In genomic region chr6:85069023-85069985, GRCm38 (mm10) we compare ENCODE assay signal across 8 mouse cellular contexts. TPM values are rescaled to one million over a fixed set of nuclear protein-coding genes. Genes with fewer than 3 reads are reported as not detected.
A peak's percentile ranks its signal among the peaks of the same experiment; 100 is the strongest.
DNase-seq lines count a peak whose midpoint lies in the region; ATAC-seq and TF ChIP-seq lines count a peak whose summit lies in the region.

TSS of gene Exoc6b (minus strand) at chr6:85069513.

- H3K27ac ChIP-seq in bone marrow macrophage, adult 2 months (ENCODE audit: insufficient read depth, low read depth, low read length), result peak within 1 kb of the TSS; percentile 46
- H3K27ac ChIP-seq in embryonic fibroblast, embryonic 13.5 days (ENCODE audit: insufficient read depth, low read length), result no peak within 1 kb of the TSS
- peak within 1 kb of the TSS; percentile 92 for H3K27ac ChIP-seq in heart, embryonic 10.5 days
- H3K27ac ChIP-seq in kidney, embryonic 16.5 days (ENCODE audit: low read length), result peak within 1 kb of the TSS; percentile 84
- H3K27ac ChIP-seq in liver, adult 2 months (replicated peaks; ENCODE audit: insufficient read depth, low read depth, low read length), result peak within 1 kb of the TSS; percentile 60

- TF ChIP-seq POLR2A in bone marrow macrophage, adult 2 months (IDR thresholded peaks at IDR 0.05; ENCODE audit: borderline replicate concordance, low read depth, low read length), result peak; percentile 80; the same call in 1 of the 2 replicates
- TF ChIP-seq POLR2A in embryonic fibroblast, embryonic 13.5 days (IDR thresholded peaks at IDR 0.05; ENCODE audit: low read depth, low read length), result peak; percentile 97
- peak; percentile 51; the same call in 1 of the 2 replicates for TF ChIP-seq POLR2A in liver, adult 2 months (IDR thresholded peaks at IDR 0.05; ENCODE audit: extremely low read depth, insufficient read depth, low read length)
- TF ChIP-seq POLR2A in myocyte (IDR thresholded peaks at IDR 0.05; ENCODE audit: insufficient read length, low read depth), result peak; percentile 98

- H3K79me2 ChIP-seq in liver, adult 2 months (ENCODE audit: control insufficient read depth, insufficient read depth, low read length), result no peaks in the 10 kb centered on the region; the same call in 1 of the 2 replicates
- peaks cover 41% of the 10 kb centered on the region for H3K79me2 ChIP-seq in myocyte (ENCODE audit: control insufficient read depth, insufficient read depth)

- H3K4me3 ChIP-seq in bone marrow macrophage, adult 2 months (ENCODE audit: insufficient read depth, low read length), result peak within 1 kb of the TSS; percentile 86
- peak within 1 kb of the TSS; percentile 80 for H3K4me3 ChIP-seq in embryonic fibroblast, embryonic 13.5 days (ENCODE audit: insufficient read depth, low read length)
- peak within 1 kb of the TSS; percentile 95 for H3K4me3 ChIP-seq in heart, embryonic 10.5 days
- peak within 1 kb of the TSS; percentile 94 for H3K4me3 ChIP-seq in kidney, embryonic 16.5 days (ENCODE audit: low read length)
- peak within 1 kb of the TSS; percentile 97 for H3K4me3 ChIP-seq in liver, adult 2 months (ENCODE audit: insufficient read depth, low read depth, low read length)
- H3K4me3 ChIP-seq in myocyte, result peak within 1 kb of the TSS; percentile 79

- H3K4me1 ChIP-seq in bone marrow macrophage, adult 2 months (ENCODE audit: control insufficient read depth, insufficient read depth, low read length), result peaks cover 10% of the 10 kb centered on the region
- H3K4me1 ChIP-seq in embryonic fibroblast, embryonic 13.5 days (ENCODE audit: control insufficient read depth, insufficient read depth, low read length), result no peaks in the 10 kb centered on the region; the same call in 1 of the 2 replicates
- peaks cover 15% of the 10 kb centered on the region for H3K4me1 ChIP-seq in heart, embryonic 10.5 days
- H3K4me1 ChIP-seq in kidney, embryonic 16.5 days (ENCODE audit: insufficient read depth, low read length), result peaks cover 11% of the 10 kb centered on the region
- no peaks in the 10 kb centered on the region; the same call in 1 of the 2 replicates for H3K4me1 ChIP-seq in liver, adult 2 months (ENCODE audit: control insufficient read depth, insufficient read depth, low read length)

- under 1% methylated on average over 63 of the region's 63 CpGs for WGBS in heart, embryonic 10.5 days
- WGBS in kidney, embryonic 16.5 days, result under 1% methylated on average over 54 of the region's 63 CpGs
- WGBS in liver, adult 2 months, result 2% methylated on average over 60 of the region's 63 CpGs

- ATAC-seq in kidney, embryonic 16.5 days (ENCODE audit: low FRiP score, low TSS enrichment), result peak; percentile 97

- peak; percentile 87 for DNase-seq in A20 (ENCODE audit: low read depth, low spot score)
- peak; percentile 87 for DNase-seq in heart, embryonic 10.5 days (ENCODE audit: low spot score)
- DNase-seq in liver, adult 2 months (ENCODE audit: extremely low read depth, low read depth, low spot score), result peak; percentile 61
- DNase-seq in splenic B cell, adult 2 months (ENCODE audit: low read depth, low spot score), result peak; percentile 81

- peak within 1 kb of the TSS; percentile 88 for H3K4me2 ChIP-seq in kidney, embryonic 16.5 days (replicated peaks; ENCODE audit: low read depth, low read length)
- peak within 1 kb of the TSS; percentile 90 for H3K4me2 ChIP-seq in myocyte (ENCODE audit: low read depth)

- H3ac ChIP-seq in myocyte (ENCODE audit: control insufficient read depth, insufficient read length), result peak within 1 kb of the TSS; percentile 62

- H3K27me3 ChIP-seq in heart, embryonic 10.5 days (ENCODE audit: insufficient read depth, poor library complexity, severe bottlenecking), result no peaks in the 10 kb centered on the region
- H3K27me3 ChIP-seq in kidney, embryonic 16.5 days (ENCODE audit: insufficient read depth, low read length), result no peaks in the 10 kb centered on the region
- no peaks in the 10 kb centered on the region for H3K27me3 ChIP-seq in liver, adult 2 months (ENCODE audit: control insufficient read depth, insufficient read depth, low read length)
- no peaks in the 10 kb centered on the region for H3K27me3 ChIP-seq in myocyte (ENCODE audit: control insufficient read depth, insufficient read depth, insufficient read length)
- no peaks in the 10 kb centered on the region for H3K27me3 ChIP-seq in splenic B cell, adult 2 months (ENCODE audit: control insufficient read depth, insufficient read depth, low read length, poor library complexity, severe bottlenecking)

- peak within 1 kb of the TSS; percentile 90 for H3K9ac ChIP-seq in kidney, embryonic 16.5 days (replicated peaks; ENCODE audit: low read length)
- H3K9ac ChIP-seq in liver, adult 2 months (ENCODE audit: low read depth, low read length), result peak within 1 kb of the TSS; percentile 90

- H3K9me3 ChIP-seq in heart, embryonic 10.5 days, result no peaks in the 10 kb centered on the region
- no peaks in the 10 kb centered on the region for H3K9me3 ChIP-seq in kidney, embryonic 16.5 days (ENCODE audit: low read length)

- no peak for TF ChIP-seq CTCF in bone marrow macrophage, adult 2 months (IDR thresholded peaks at IDR 0.05; ENCODE audit: low read depth, low read length)
- TF ChIP-seq CTCF in embryonic fibroblast, embryonic 13.5 days (IDR thresholded peaks at IDR 0.05; ENCODE audit: borderline replicate concordance, insufficient read depth, low read length), result no peak
- no peak for TF ChIP-seq CTCF in liver, adult 2 months (IDR thresholded peaks at IDR 0.05; ENCODE audit: low read depth, low read length)

- no peaks in the 10 kb centered on the region for H3K36me3 ChIP-seq in heart, embryonic 10.5 days
- H3K36me3 ChIP-seq in kidney, embryonic 16.5 days (ENCODE audit: insufficient read depth, low read length), result no peaks in the 10 kb centered on the region
- no peaks in the 10 kb centered on the region for H3K36me3 ChIP-seq in liver, adult 2 months (ENCODE audit: control insufficient read depth, insufficient read depth, low read length)
- H3K36me3 ChIP-seq in myocyte (ENCODE audit: control insufficient read depth, insufficient read depth), result no peaks in the 10 kb centered on the region
- no peaks in the 10 kb centered on the region for H3K36me3 ChIP-seq in splenic B cell, adult 2 months (ENCODE audit: control insufficient read depth, insufficient read depth, low read length, poor library complexity, severe bottlenecking)

TF ChIP-seq in myocyte, 11 proteins besides CTCF, POLR2A, EP300 and RAD21:
- TF ChIP-seq TCF12 (IDR thresholded peaks at IDR 0.05; ENCODE audit: insufficient read depth, poor library complexity, severe bottlenecking) (no peak), SRF (IDR thresholded peaks at IDR 0.05; ENCODE audit: control insufficient read depth, insufficient read length, low read depth) (no peak), MYOG (IDR thresholded peaks at IDR 0.05; ENCODE audit: control insufficient read depth in 1 of 3, insufficient read depth in 1 of 3, insufficient read length in 2 of 3, low read depth in 2 of 3) (peak in 2 of 3 experiments; percentile 25 to 29), POLR2AphosphoS2 (IDR thresholded peaks at IDR 0.05; ENCODE audit: insufficient read length, low read depth) (peak; percentile 90)

RNA-seq across cellular contexts. Expression of gene Exoc6b, which starts in this region (rescaled TPM):
- 16.9 and 18.8 TPM in 2 replicates for polyA plus RNA-seq in bone marrow macrophage, adult 2 months (2012; ENCODE audit: insufficient read depth, insufficient read length, missing spikeins)
- 32.2 and 34.0 TPM in 2 replicates for polyA plus RNA-seq in embryonic fibroblast, embryonic 13.5 days (2011; ENCODE audit: insufficient read length, low read depth, missing spikeins)
- 19.7 and 21.0 TPM in 2 replicates for polyA plus RNA-seq in heart, embryonic 10.5 days (2016; fragmentation: Nextera tagmentation; extraction: Ambion mirVana)
- polyA plus RNA-seq in kidney, embryonic 16.5 days (2015; fragmentation: Nextera tagmentation; extraction: Ambion mirVana), result 27.6 and 31.8 TPM in 2 replicates
- total RNA-seq in liver, adult 2 months (2014; rRNA removed), result 6.1 and 7.2 TPM in 2 replicates
- 1.5 and 2.3 TPM in 2 replicates for polyA plus RNA-seq in liver, adult 2 months (2012; rRNA removed)
- polyA plus RNA-seq in myocyte (2012; fragmentation: generic; extraction: Trizol), result 9.3 TPM
